Mouse (Mus musculus): ENCODE measurements around the gene Cyp2b10. TPM values are rescaled to one million over a fixed set of nuclear protein-coding genes. Genes with fewer than 3 reads are reported as not detected.

The Cyp2b10 gene
- polyA plus RNA-seq (2016; fragmentation: Nextera tagmentation; extraction: Ambion mirVana) = not detected in 2 replicates

- Histone ChIP-seq H3K27ac (no peak within 1 kb of the TSS), H3K27me3 (no peaks in the 10 kb centered on the region), H3K36me3 (no peaks in the 10 kb centered on the region), H3K4me3 (replicated peaks) (no peak within 1 kb of the TSS), H3K4me2 (no peak within 1 kb of the TSS), H3K9ac (replicated peaks) (no peak within 1 kb of the TSS), H3K9me3 (no peaks in the 10 kb centered on the region), H3K4me1 (replicated peaks) (no peaks in the 10 kb centered on the region)
- 80% methylated on average over 6 of the region's 6 CpGs for WGBS
- no peak for ATAC-seq (ENCODE audit: insufficient number of reproducible peaks, insufficient read depth, low FRiP score, low TSS enrichment, low read depth)
These were observed at the start of gene Cyp2b10 for GRCm38 (mm10) chr7:25897411-25897810. Cyp2b10 (plus strand) TSS chr7:25897620.

GRCm38 (mm10) chr7:25847722-25848443 lies 49.5 kb upstream of the Cyp2b10 start:
- H3K4me2 ChIP-seq = peak overlapping the region; percentile 50
- no peaks in the 10 kb centered on the region for H3K36me3 ChIP-seq
- WGBS = 10% methylated on average over 13 of the region's 13 CpGs
- peak overlapping the region; percentile 41 for H3K4me3 ChIP-seq (replicated peaks)
- peak overlapping the region; percentile 28 for H3K9ac ChIP-seq (replicated peaks)
- no peak overlapping the region for H3K27ac ChIP-seq
- no peaks in the 10 kb centered on the region for H3K4me1 ChIP-seq (replicated peaks)
- no peaks in the 10 kb centered on the region for H3K9me3 ChIP-seq
- H3K27me3 ChIP-seq = no peaks in the 10 kb centered on the region
- ATAC-seq (ENCODE audit: insufficient number of reproducible peaks, insufficient read depth, low FRiP score, low TSS enrichment, low read depth) = peak; percentile 58; the same call in 1 of the 2 replicates

- Histone ChIP-seq H3K4me2 (peak overlapping the region; percentile 50), H3K4me1 (replicated peaks) (no peaks in the 10 kb centered on the region), H3K4me3 (replicated peaks) (peak overlapping the region; percentile 41), H3K27ac (no peak overlapping the region), H3K9ac (replicated peaks) (peak overlapping the region; percentile 28), H3K9me3 (no peaks in the 10 kb centered on the region), H3K27me3 (no peaks in the 10 kb centered on the region), H3K36me3 (no peaks in the 10 kb centered on the region)
- 24% methylated on average over 11 of the region's 11 CpGs for WGBS
- ATAC-seq (ENCODE audit: insufficient number of reproducible peaks, insufficient read depth, low FRiP score, low TSS enrichment, low read depth) = peak; percentile 66; the same call in 1 of the 2 replicates
These were observed 49.0 kb upstream of the Cyp2b10 start for GRCm38 (mm10) chr7:25848444-25848812.

- H3K4me3 ChIP-seq (replicated peaks) = no peak overlapping the region
- H3K27ac ChIP-seq = no peak overlapping the region
- H3K4me1 ChIP-seq (replicated peaks) = 0 out of 2 replicates have a peak, but pooled peaks cover 5% of the 10 kb centered on the region
- 41% methylated on average over 8 of the region's 8 CpGs for WGBS
- no peak for ATAC-seq (ENCODE audit: insufficient number of reproducible peaks, insufficient read depth, low FRiP score, low TSS enrichment, low read depth)
- H3K9ac ChIP-seq (replicated peaks) = no peak overlapping the region
- H3K36me3 ChIP-seq = no peaks in the 10 kb centered on the region
- no peaks in the 10 kb centered on the region for H3K9me3 ChIP-seq
- no peaks in the 10 kb centered on the region for H3K27me3 ChIP-seq
- no peak overlapping the region for H3K4me2 ChIP-seq
These were observed 42.3 kb upstream of the Cyp2b10 start for GRCm38 (mm10) chr7:25855082-25855481.

GRCm38 (mm10) chr7:25859962-25860870 lies 37.2 kb upstream of the Cyp2b10 start:
- Histone ChIP-seq H3K4me1 (replicated peaks) (0 out of 2 replicates have a peak, but pooled peaks cover 6% of the 10 kb centered on the region), H3K9ac (replicated peaks) (peak overlapping the region; percentile 37; the same call in 1 of the 2 replicates), H3K4me3 (replicated peaks) (peak overlapping the region; percentile 32), H3K27me3 (no peaks in the 10 kb centered on the region), H3K9me3 (no peaks in the 10 kb centered on the region), H3K4me2 (peak overlapping the region; percentile 57), H3K36me3 (no peaks in the 10 kb centered on the region), H3K27ac (no peak overlapping the region)
- peak; percentile 65; the same call in 1 of the 2 replicates for ATAC-seq (ENCODE audit: insufficient number of reproducible peaks, insufficient read depth, low FRiP score, low TSS enrichment, low read depth)
- WGBS = 17% methylated on average over 9 of the region's 9 CpGs

GRCm38 (mm10) chr7:25862365-25862764 lies 35.1 kb upstream of the Cyp2b10 start:
- 74% methylated on average over 2 of the region's 2 CpGs for WGBS
- 0 out of 2 replicates have a peak, but pooled peaks cover 6% of the 10 kb centered on the region for H3K4me1 ChIP-seq (replicated peaks)
- H3K36me3 ChIP-seq = no peaks in the 10 kb centered on the region
- H3K9ac ChIP-seq (replicated peaks) = no peak overlapping the region
- no peak overlapping the region for H3K4me3 ChIP-seq (replicated peaks)
- no peak for ATAC-seq (ENCODE audit: insufficient number of reproducible peaks, insufficient read depth, low FRiP score, low TSS enrichment, low read depth)
- H3K27me3 ChIP-seq = no peaks in the 10 kb centered on the region
- H3K27ac ChIP-seq = no peak overlapping the region
- 0 out of 2 replicates have a peak, but pooled peaks cover under 1% of the 10 kb centered on the region for H3K9me3 ChIP-seq
- H3K4me2 ChIP-seq = no peak overlapping the region

- no peak for ATAC-seq (ENCODE audit: insufficient number of reproducible peaks, insufficient read depth, low FRiP score, low TSS enrichment, low read depth)
- Histone ChIP-seq H3K9me3 (0 out of 2 replicates have a peak, but pooled peaks cover 10% of the 10 kb centered on the region), H3K4me3 (replicated peaks) (no peak overlapping the region), H3K36me3 (no peaks in the 10 kb centered on the region), H3K27me3 (no peaks in the 10 kb centered on the region), H3K27ac (no peak overlapping the region), H3K4me2 (no peak overlapping the region), H3K4me1 (replicated peaks) (0 out of 2 replicates have a peak, but pooled peaks cover 6% of the 10 kb centered on the region), H3K9ac (replicated peaks) (no peak overlapping the region)
- 83% methylated on average over 3 of the region's 3 CpGs for WGBS
These were observed 33.7 kb upstream of the Cyp2b10 start for GRCm38 (mm10) chr7:25863756-25864155.

GRCm38 (mm10) chr7:25864861-25865260 lies 32.6 kb upstream of the Cyp2b10 start:
- Histone ChIP-seq H3K9ac (replicated peaks) (no peak overlapping the region), H3K9me3 (0 out of 2 replicates have a peak, but pooled peaks cover 13% of the 10 kb centered on the region), H3K27ac (no peak overlapping the region), H3K4me2 (no peak overlapping the region), H3K36me3 (no peaks in the 10 kb centered on the region), H3K27me3 (no peaks in the 10 kb centered on the region), H3K4me1 (replicated peaks) (0 out of 2 replicates have a peak, but pooled peaks cover 3% of the 10 kb centered on the region), H3K4me3 (replicated peaks) (no peak overlapping the region)
- WGBS = 61% methylated on average over 5 of the region's 5 CpGs
- ATAC-seq (ENCODE audit: insufficient number of reproducible peaks, insufficient read depth, low FRiP score, low TSS enrichment, low read depth) = no peak

GRCm38 (mm10) chr7:25869789-25870188 lies 27.6 kb upstream of the Cyp2b10 start:
- 0 out of 2 replicates have a peak, but pooled peaks cover 13% of the 10 kb centered on the region for H3K9me3 ChIP-seq
- no peaks in the 10 kb centered on the region for H3K27me3 ChIP-seq
- no peak overlapping the region for H3K27ac ChIP-seq
- WGBS = 69% methylated on average over 2 of the region's 2 CpGs
- no peak overlapping the region for H3K4me2 ChIP-seq
- H3K4me3 ChIP-seq (replicated peaks) = no peak overlapping the region
- no peak for ATAC-seq (ENCODE audit: insufficient number of reproducible peaks, insufficient read depth, low FRiP score, low TSS enrichment, low read depth)
- no peaks in the 10 kb centered on the region for H3K4me1 ChIP-seq (replicated peaks)
- H3K9ac ChIP-seq (replicated peaks) = no peak overlapping the region
- H3K36me3 ChIP-seq = no peaks in the 10 kb centered on the region

- no peak for ATAC-seq (ENCODE audit: insufficient number of reproducible peaks, insufficient read depth, low FRiP score, low TSS enrichment, low read depth)
- Histone ChIP-seq H3K36me3 (no peaks in the 10 kb centered on the region), H3K27ac (no peak overlapping the region), H3K4me3 (replicated peaks) (no peak overlapping the region), H3K27me3 (no peaks in the 10 kb centered on the region), H3K4me2 (no peak overlapping the region), H3K4me1 (replicated peaks) (no peaks in the 10 kb centered on the region), H3K9ac (replicated peaks) (no peak overlapping the region), H3K9me3 (0 out of 2 replicates have a peak, but pooled peaks cover 10% of the 10 kb centered on the region)
These were observed 24.8 kb upstream of the Cyp2b10 start for GRCm38 (mm10) chr7:25872624-25873023.

- 53% methylated on average over 6 of the region's 6 CpGs for WGBS
- H3K27ac ChIP-seq = no peak overlapping the region
- H3K4me3 ChIP-seq (replicated peaks) = no peak overlapping the region
- ATAC-seq (ENCODE audit: insufficient number of reproducible peaks, insufficient read depth, low FRiP score, low TSS enrichment, low read depth) = no peak
- no peak overlapping the region for H3K4me2 ChIP-seq
- peaks cover 15% of the 10 kb centered on the region for H3K27me3 ChIP-seq
- H3K36me3 ChIP-seq = no peaks in the 10 kb centered on the region
- H3K9me3 ChIP-seq = no peaks in the 10 kb centered on the region
- H3K9ac ChIP-seq (replicated peaks) = no peak overlapping the region
- H3K4me1 ChIP-seq (replicated peaks) = no peaks in the 10 kb centered on the region
These were observed 18.7 kb upstream of the Cyp2b10 start for GRCm38 (mm10) chr7:25878735-25879134.

Measured in limb, embryonic 12.5 days (tissue).